Mouse (Mus musculus): Measurements from ENCODE around the gene Alas2. TPM values are rescaled to one million over a fixed set of nuclear protein-coding genes. Genes with fewer than 3 reads are reported as not detected.

Gene Alas2
- polyA plus RNA-seq, 1 experiment from 2014 or later: 61.2 TPM

- ATAC-seq (replicated peaks; ENCODE audit: low FRiP score) (no peak), DNase-seq (ENCODE audit: low spot score) (no peak)
- no peaks in the 10 kb centered on the region for H3K4me1 ChIP-seq (replicated peaks; ENCODE audit: control insufficient read depth, insufficient read depth, low read length)
- 88% methylated on average over 12 of the region's 12 CpGs for WGBS
- no peak overlapping the region for H3K27ac ChIP-seq (ENCODE audit: low read depth, low read length)
- H3K9ac ChIP-seq (ENCODE audit: low read length): no peak overlapping the region
- no peaks in the 10 kb centered on the region; the same call in 1 of the 2 replicates for H3K27me3 ChIP-seq (ENCODE audit: control insufficient read depth, insufficient read depth, low read length)
- H3K4me2 ChIP-seq (ENCODE audit: low read depth, low read length, severe bottlenecking): no peak overlapping the region
- H3K4me3 ChIP-seq (ENCODE audit: low read depth, low read length): no peak overlapping the region
- no peaks in the 10 kb centered on the region for H3K36me3 ChIP-seq (ENCODE audit: control insufficient read depth, insufficient read depth, low read length)
- H3K9me3 ChIP-seq (ENCODE audit: control insufficient read depth, low read length): no peaks in the 10 kb centered on the region
Observed at GRCm38 (mm10) chrX:150593266-150594035, 46.3 kb downstream of the Alas2 start.

- H3K27ac ChIP-seq (ENCODE audit: low read depth, low read length): no peak overlapping the region
- no peak overlapping the region for H3K4me3 ChIP-seq (ENCODE audit: low read depth, low read length)
- no peak overlapping the region for H3K9ac ChIP-seq (ENCODE audit: low read length)
- ATAC-seq (replicated peaks; ENCODE audit: low FRiP score): no peak
- no peaks in the 10 kb centered on the region for H3K4me1 ChIP-seq (replicated peaks; ENCODE audit: control insufficient read depth, insufficient read depth, low read length)
- WGBS: 88% methylated on average over 3 of the region's 3 CpGs
- no peaks in the 10 kb centered on the region for H3K36me3 ChIP-seq (ENCODE audit: control insufficient read depth, insufficient read depth, low read length)
- no peaks in the 10 kb centered on the region; the same call in 1 of the 2 replicates for H3K27me3 ChIP-seq (ENCODE audit: control insufficient read depth, insufficient read depth, low read length)
- no peak for DNase-seq (ENCODE audit: low spot score)
- H3K9me3 ChIP-seq (ENCODE audit: control insufficient read depth, low read length): no peaks in the 10 kb centered on the region
- no peak overlapping the region for H3K4me2 ChIP-seq (ENCODE audit: low read depth, low read length, severe bottlenecking)
Observed at GRCm38 (mm10) chrX:150594176-150594575, 47.0 kb downstream of the Alas2 start.

- H3K4me2 ChIP-seq (ENCODE audit: low read depth, low read length, severe bottlenecking): no peak overlapping the region
- no peaks in the 10 kb centered on the region for H3K9me3 ChIP-seq (ENCODE audit: control insufficient read depth, low read length)
- no peaks in the 10 kb centered on the region for H3K4me1 ChIP-seq (replicated peaks; ENCODE audit: control insufficient read depth, insufficient read depth, low read length)
- H3K36me3 ChIP-seq (ENCODE audit: control insufficient read depth, insufficient read depth, low read length): no peaks in the 10 kb centered on the region
- 81% methylated on average over 9 of the region's 9 CpGs for WGBS
- H3K4me3 ChIP-seq (ENCODE audit: low read depth, low read length): no peak overlapping the region
- no peaks in the 10 kb centered on the region; the same call in 1 of the 2 replicates for H3K27me3 ChIP-seq (ENCODE audit: control insufficient read depth, insufficient read depth, low read length)
- no peak for ATAC-seq (replicated peaks; ENCODE audit: low FRiP score)
- no peak for DNase-seq (ENCODE audit: low spot score)
- H3K9ac ChIP-seq (ENCODE audit: low read length): no peak overlapping the region
- no peak overlapping the region for H3K27ac ChIP-seq (ENCODE audit: low read depth, low read length)
Observed at GRCm38 (mm10) chrX:150595016-150595760, 48.0 kb downstream of the Alas2 start.

DNA sequence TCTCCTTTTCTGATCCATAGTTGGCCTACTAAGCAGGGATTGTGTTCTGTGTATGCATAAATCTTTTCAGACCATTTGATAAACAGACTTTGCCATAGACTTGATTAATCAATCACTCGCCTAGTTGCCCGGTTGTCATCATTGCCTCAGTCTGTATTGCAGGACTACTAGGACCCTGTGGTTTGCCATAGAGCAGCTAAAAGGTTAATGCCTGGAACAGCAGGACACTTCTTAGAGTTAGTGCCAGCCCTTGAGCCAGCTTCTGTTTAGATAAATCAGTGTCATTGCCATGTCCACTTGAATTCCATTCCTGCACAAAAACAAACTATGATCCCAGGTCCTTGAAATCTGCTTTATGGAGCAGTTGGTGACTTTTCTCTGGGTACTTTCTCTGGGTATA is 51.7 kb downstream of the Alas2 start:
- Histone ChIP-seq H3K9ac (ENCODE audit: low read length) (no peak overlapping the region), H3K4me1 (replicated peaks; ENCODE audit: control insufficient read depth, insufficient read depth, low read length) (no peaks in the 10 kb centered on the region), H3K27ac (ENCODE audit: low read depth, low read length) (no peak overlapping the region), H3K9me3 (ENCODE audit: control insufficient read depth, low read length) (no peaks in the 10 kb centered on the region), H3K4me2 (ENCODE audit: low read depth, low read length, severe bottlenecking) (no peak overlapping the region), H3K4me3 (ENCODE audit: low read depth, low read length) (no peak overlapping the region), H3K36me3 (ENCODE audit: control insufficient read depth, insufficient read depth, low read length) (no peaks in the 10 kb centered on the region), H3K27me3 (ENCODE audit: control insufficient read depth, insufficient read depth, low read length) (no peaks in the 10 kb centered on the region; the same call in 1 of the 2 replicates)
- DNase-seq (ENCODE audit: low spot score) (no peak), ATAC-seq (replicated peaks; ENCODE audit: low FRiP score) (no peak)
- 77% methylated on average over 2 of the region's 2 CpGs for WGBS

Small RNA genes within 50 kb of the gene (microRNA-seq; reads per million reads assigned to microRNA genes)
- not detected for gene Mir3620 (ENCODE audit: insufficient number of aligned reads)

Other genes with a start within 250 kb of the Alas2 start
- 37.8 and 39.9 TPM in 2 replicates for gene Tmem29, start 88.2 kb upstream of the Alas2 start, polyA plus RNA-seq (2014; fragmentation: Nextera tagmentation; extraction: Ambion mirVana)
- 8.4 and 9.0 TPM in 2 replicates for gene Pfkfb1, start 40.9 kb downstream of the Alas2 start, polyA plus RNA-seq (2014; fragmentation: Nextera tagmentation; extraction: Ambion mirVana)
- 25.0 and 28.2 TPM in 2 replicates for gene Apex2, start 42.5 kb downstream of the Alas2 start, polyA plus RNA-seq (2014; fragmentation: Nextera tagmentation; extraction: Ambion mirVana)
- gene Tro, start 110.2 kb downstream of the Alas2 start, polyA plus RNA-seq (2014; fragmentation: Nextera tagmentation; extraction: Ambion mirVana): 45.6 and 46.5 TPM in 2 replicates

All from forebrain, embryonic 11.5 days (tissue).